Mouse (Mus musculus) liver, embryonic 14.5 days (tissue): ENCODE results near the gene Ccdc126. TPM values are rescaled to one million over a fixed set of nuclear protein-coding genes. Genes with fewer than 3 reads are reported as not detected.

Source experiments
- ATAC-seq: fragments of 200-750 bp; cut with Nextera tagmentation; 2 replicates; pipeline ENCODE4 v1.8.0; 2017; ENCODE audit warnings: moderate number of reproducible peaks, mild to moderate bottlenecking, moderate library complexity; ENCODE audit not compliant: insufficient read depth
- DNase-seq, 3 experiments: peaks; one replicate each; pipeline ENCODE4 v3.0.0-alpha.2; 2012 to 2013; ENCODE audit warnings: low read depth in 3 of 3, low spot score in 3 of 3
- H3K27ac ChIP-seq: fragments of 300-500 bp; sonication (generic); 2 replicates; pipeline ENCODE4 v1.5.1; 2014; ENCODE audit warnings: moderate library complexity, mild to moderate bottlenecking, control low read depth, inconsistent platforms
- H3K27me3 ChIP-seq: fragments of 300-500 bp; sonication (generic); 2 replicates; pipeline ENCODE4 v1.6.1; 2014; ENCODE audit warnings: mild to moderate bottlenecking, low read length, moderate library complexity; ENCODE audit not compliant: control insufficient read depth, insufficient read depth
- H3K36me3 ChIP-seq: fragments of 300-500 bp; sonication (generic); replicated peaks from 2 replicates; pipeline ENCODE4 v1.6.1; 2014; ENCODE audit warnings: low read depth; ENCODE audit not compliant: control insufficient read depth, insufficient read depth
- H3K4me1 ChIP-seq, 2 experiments: fragments of 200-500 bp in 1 of 2; fragments of 300-500 bp in 1 of 2; sonication (generic) in 1 of 2; replicated peaks; 2 replicates each; pipeline ENCODE4 v1.6.1; 2012 to 2014; ENCODE audit warnings: antibody characterized with exemption in 1 of 2, inconsistent platforms in 1 of 2, low read length in 1 of 2; ENCODE audit not compliant: control insufficient read depth in 2 of 2, insufficient read depth in 2 of 2
- H3K4me2 ChIP-seq: fragments of 300-500 bp; sonication (generic); 2 replicates; pipeline ENCODE4 v1.6.1; 2014; ENCODE audit warnings: low read depth, mild to moderate bottlenecking, control low read depth, moderate library complexity
- H3K4me3 ChIP-seq, 2 experiments: fragments of 200-500 bp in 1 of 2; fragments of 300-500 bp in 1 of 2; sonication (generic) in 1 of 2; 2 replicates each; pipeline ENCODE4 v1.5.1; 2012 to 2014; ENCODE audit warnings: low read depth in 2 of 2, low read length in 2 of 2, mild to moderate bottlenecking in 2 of 2, control low read depth in 1 of 2, inconsistent platforms in 1 of 2, moderate library complexity in 1 of 2; ENCODE audit not compliant: insufficient read depth in 1 of 2
- H3K9ac ChIP-seq: fragments of 300-500 bp; sonication (generic); replicated peaks from 2 replicates; pipeline ENCODE4 v1.6.1; 2014; ENCODE audit warnings: mild to moderate bottlenecking, control low read depth, moderate library complexity
- H3K9me3 ChIP-seq: fragments of 300-500 bp; sonication (generic); 2 replicates; pipeline ENCODE4 v1.6.1; 2016; ENCODE audit warnings: low read length, mixed read lengths; ENCODE audit not compliant: control insufficient read depth
- CTCF ChIP-seq: IDR thresholded peaks from 2 replicates; pipeline ENCODE4 v1.5.1; 2016; ENCODE audit warnings: antibody characterized with exemption, low read depth, control low read depth
- EP300 ChIP-seq: IDR thresholded peaks from 2 replicates; pipeline ENCODE4 v1.6.1; 2016; ENCODE audit warnings: antibody characterized with exemption, low read depth
- WGBS: fragments of 180-500 bp; shearing (Covaris S2); extraction: QIAGEN DNeasy Blood & Tissue Kit; methylation state at CpG from one replicate; pipeline ENCODE4 v1.1.7; 2014; ENCODE audit not compliant: insufficient replicate concordance; 5-methylcytosine and 5-hydroxymethylcytosine counted together
- polyA plus RNA-seq, 2 experiments: library from polyadenylated mRNA; depleted of rRNA in 1 of 2; stranded (reverse) in 1 of 2; unstranded in 1 of 2; fragments of >200 nt; fragmentation: Nextera tagmentation in 1 of 2; extraction: Ambion mirVana in 1 of 2; gene quantifications; 2 replicates each; pipeline versions ENCODE4 v1.2.1 to v1.2.3; 2012 to 2014

Ccdc126 gene
- polyA plus RNA-seq, 2 experiments: 1.4 to 3.0 TPM

DNA sequence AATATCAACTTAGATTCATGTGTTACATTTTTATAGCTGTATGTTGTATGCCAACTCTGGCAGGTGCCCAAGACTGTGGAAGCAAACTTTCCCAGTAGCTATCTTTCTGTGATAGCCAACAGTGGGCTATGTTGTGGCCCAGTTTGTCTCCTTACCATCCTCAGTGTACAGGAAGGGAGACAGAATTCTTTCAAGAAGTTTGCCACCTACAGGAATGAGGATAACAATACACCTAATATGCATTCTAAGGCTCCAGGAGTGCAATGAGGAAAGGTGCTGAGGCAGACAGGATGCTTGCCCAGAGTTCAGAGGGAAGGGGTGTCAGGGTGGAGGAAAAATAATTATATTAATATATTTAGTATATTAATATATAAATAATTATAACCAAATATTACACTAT is 41.3 kb downstream of the Ccdc126 start:
- H3K9me3 ChIP-seq: no peaks in the 10 kb centered on the region
- no peak overlapping the region for H3K4me3 ChIP-seq
- no peaks in the 10 kb centered on the region for H3K27me3 ChIP-seq
- H3K9ac ChIP-seq: no peak overlapping the region
- TF ChIP-seq CTCF: no peak
- no peak for TF ChIP-seq EP300
- H3K36me3 ChIP-seq: no peaks in the 10 kb centered on the region
- no peak overlapping the region for H3K27ac ChIP-seq
- DNase-seq (no peak), ATAC-seq (no peak)
- no peaks in the 10 kb centered on the region for H3K4me1 ChIP-seq
- H3K4me2 ChIP-seq: no peak overlapping the region

DNA sequence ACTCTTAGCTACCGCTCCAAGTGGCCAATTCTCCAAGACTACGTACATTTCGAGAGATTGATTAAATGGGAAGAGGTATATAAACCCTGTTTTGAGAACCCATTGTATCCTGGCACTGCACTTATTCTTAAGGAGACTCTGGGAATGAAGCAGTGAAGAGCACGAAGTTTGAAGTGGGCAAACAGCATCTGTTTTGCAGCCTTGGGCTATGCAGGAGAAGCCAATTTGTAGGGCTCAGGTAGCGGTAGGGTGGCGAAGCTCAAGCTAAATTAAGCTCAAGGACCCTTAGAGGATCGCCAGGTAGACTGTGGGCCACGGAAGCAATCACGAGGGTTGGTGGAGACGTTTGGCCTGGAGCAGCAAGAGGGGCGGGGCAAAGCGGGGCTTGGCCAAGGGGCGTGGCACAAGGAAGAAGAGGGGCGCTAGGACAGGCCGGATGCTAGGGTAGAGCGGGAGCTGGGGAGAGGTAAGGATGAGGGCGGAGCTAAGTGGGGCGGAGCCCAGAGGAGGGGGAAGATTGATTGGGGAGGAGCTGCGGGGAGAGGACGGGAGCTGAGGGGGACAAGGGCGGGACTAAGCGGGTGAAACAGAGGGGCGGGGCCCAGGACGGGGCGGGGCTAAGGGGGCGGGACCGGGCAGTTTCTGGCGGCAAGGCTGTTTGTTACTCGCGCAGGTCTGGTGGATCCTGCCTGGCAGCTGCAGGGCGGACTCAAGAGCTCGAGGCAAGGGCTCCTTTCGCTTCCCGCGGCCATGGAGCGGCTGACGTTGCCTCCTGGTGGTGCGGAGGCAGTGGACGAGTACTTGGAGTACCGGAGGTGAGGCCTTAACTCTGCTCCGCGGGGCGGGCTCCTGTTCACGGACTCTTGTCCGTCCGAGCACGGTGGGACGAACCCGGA is 48.3 kb downstream of the Ccdc126 start, which contains the start of gene Fam221a:
TSS of gene Fam221a (plus strand) at position 581 of the 896 bp plus-strand sequence.
- 5% methylated on average over 49 of the region's 49 CpGs for WGBS

DNA sequence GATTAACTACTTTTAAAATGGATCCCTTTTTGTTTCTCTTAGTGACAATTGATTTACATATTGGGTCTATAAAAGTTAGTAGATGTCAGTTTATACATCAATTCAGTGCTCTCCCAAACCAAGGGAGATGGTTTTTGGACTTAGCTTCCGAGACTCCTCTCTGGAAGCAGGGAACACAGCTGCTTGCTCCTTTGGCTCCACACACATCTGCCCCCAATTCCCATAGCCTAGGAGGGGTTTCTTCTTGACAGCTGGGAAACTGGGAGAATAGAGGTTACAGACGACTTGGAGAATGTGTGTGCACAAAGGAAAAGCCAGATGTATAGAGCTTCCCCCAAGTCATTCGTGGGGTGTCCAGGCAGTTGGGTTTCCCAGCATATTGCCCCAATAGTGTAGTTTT is 49.1 kb downstream of the Ccdc126 start:
- TF ChIP-seq EP300: no peak
- no peak for TF ChIP-seq CTCF
- WGBS: 54% methylated on average over 3 of the region's 3 CpGs
- Histone ChIP-seq H3K36me3 (no peaks in the 10 kb centered on the region), H3K9ac (peak overlapping the region; percentile 78), H3K27ac (no peak overlapping the region), H3K4me3 (peak overlapping the region; percentile 40 to 62), H3K27me3 (no peaks in the 10 kb centered on the region), H3K9me3 (no peaks in the 10 kb centered on the region), H3K4me1 (peaks cover 7 to 10% of the 10 kb centered on the region in 2 experiments), H3K4me2 (peak overlapping the region; percentile 95)
- DNase-seq (no peak), ATAC-seq (no peak)

More for the DNA sequence above, 48.3 kb downstream of the Ccdc126 start, which contains the start of gene Fam221a:
- Histone ChIP-seq H3K9ac (peak within 1 kb of the TSS; percentile 78), H3K4me1 (peaks cover 7 to 10% of the 10 kb centered on the region in 2 experiments), H3K36me3 (no peaks in the 10 kb centered on the region), H3K27ac (peak within 1 kb of the TSS; percentile 37; the same call in 1 of the 2 replicates), H3K9me3 (no peaks in the 10 kb centered on the region), H3K4me3 (peak within 1 kb of the TSS; percentile 53 to 62), H3K4me2 (peak within 1 kb of the TSS; percentile 95), H3K27me3 (no peaks in the 10 kb centered on the region)
- DNase-seq (peak; percentile 82 to 91 (median 83)), ATAC-seq (peak; percentile 98)
- TF ChIP-seq CTCF (peak; percentile 48), EP300 (no peak)

GRCm38 (mm10) chr6:49372705-49373104 is 53.6 kb downstream of the Ccdc126 start:
- H3K4me3 ChIP-seq: no peak overlapping the region
- no peaks in the 10 kb centered on the region for H3K27me3 ChIP-seq
- no peak overlapping the region for H3K4me2 ChIP-seq
- WGBS: 32% methylated on average over 4 of the region's 4 CpGs
- H3K9me3 ChIP-seq: no peaks in the 10 kb centered on the region
- H3K36me3 ChIP-seq: no peaks in the 10 kb centered on the region
- ATAC-seq (no peak), DNase-seq (no peak)
- no peak overlapping the region for H3K9ac ChIP-seq
- TF ChIP-seq EP300: 0 out of 2 replicates have a peak, but pooled peaks have one; percentile 25
- no peak for TF ChIP-seq CTCF
- H3K4me1 ChIP-seq: peaks cover 7 to 10% of the 10 kb centered on the region in 2 experiments
- no peak overlapping the region for H3K27ac ChIP-seq

DNA sequence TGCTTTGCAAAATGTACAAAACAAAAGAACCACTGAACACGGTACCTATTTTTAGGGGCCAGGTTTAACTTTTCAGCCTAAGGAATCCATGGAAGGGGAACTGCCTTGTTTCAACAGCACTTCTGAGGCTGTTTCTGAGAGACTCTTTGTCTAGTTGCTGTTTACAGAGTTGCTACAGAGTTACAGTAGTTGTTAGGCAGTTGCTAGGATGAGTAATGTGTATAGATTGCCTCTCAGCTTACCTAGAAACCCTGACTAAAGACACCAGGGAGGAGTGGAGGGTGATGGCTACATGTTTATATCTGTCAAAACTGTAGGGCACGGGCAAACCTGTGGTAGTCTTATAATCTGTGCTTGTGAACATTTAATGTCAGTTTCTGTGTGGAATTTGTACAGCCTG is 54.9 kb downstream of the Ccdc126 start:
- Histone ChIP-seq H3K4me2 (no peak overlapping the region), H3K9ac (no peak overlapping the region), H3K4me1 (peaks cover 0 to 7% of the 10 kb centered on the region in 2 experiments; a peak in 2 of 4 replicates), H3K27me3 (no peaks in the 10 kb centered on the region), H3K36me3 (no peaks in the 10 kb centered on the region), H3K9me3 (no peaks in the 10 kb centered on the region), H3K4me3 (no peak overlapping the region), H3K27ac (no peak overlapping the region)
- DNase-seq (no peak), ATAC-seq (no peak)
- TF ChIP-seq CTCF (no peak), EP300 (no peak)
- WGBS: 65% methylated on average over 2 of the region's 2 CpGs
